Mouse (Mus musculus): ENCODE data around the gene Rbm18. TPM values are rescaled to one million over a fixed set of nuclear protein-coding genes. Genes with fewer than 3 reads are reported as not detected.
A peak's percentile ranks its signal among the peaks of the same experiment; 100 is the strongest.
"Not testable (repeated sequence)": the region's sequence is repeated elsewhere in the genome, so short reads cannot be mapped to it uniquely, and the experiment has no call there.

Gene Rbm18
- 10 to 100 TPM; 53.2 to 55.2 TPM for total RNA-seq (2021)
- long read RNA-seq, experiment 1, transcript Rbm18-203 (6 exons, 714 nt): minor isoform, 6 of 140 reads
- long read RNA-seq, experiment 1, transcript Rbm18-202 (5 exons, 781 nt): minor isoform, 6 of 140 reads
- long read RNA-seq, experiment 1, transcript Rbm18-201 (6 exons, 2,617 nt): major isoform, 120 of 140 reads
- long read RNA-seq, experiment 1, partial matches to known transcripts: 1 of 140 reads
- long read RNA-seq, experiment 1, other reads (novel, unspliced or antisense): 7 of 140 reads
- long read RNA-seq, experiment 2, transcript Rbm18-202 (5 exons, 781 nt): minor isoform, 10 of 110 reads
- long read RNA-seq, experiment 2, transcript Rbm18-201 (6 exons, 2,617 nt): major isoform, 88 of 110 reads
- long read RNA-seq, experiment 2, partial matches to known transcripts: 2 of 110 reads
- long read RNA-seq, experiment 2, other reads (novel, unspliced or antisense): 10 of 110 reads

DNA sequence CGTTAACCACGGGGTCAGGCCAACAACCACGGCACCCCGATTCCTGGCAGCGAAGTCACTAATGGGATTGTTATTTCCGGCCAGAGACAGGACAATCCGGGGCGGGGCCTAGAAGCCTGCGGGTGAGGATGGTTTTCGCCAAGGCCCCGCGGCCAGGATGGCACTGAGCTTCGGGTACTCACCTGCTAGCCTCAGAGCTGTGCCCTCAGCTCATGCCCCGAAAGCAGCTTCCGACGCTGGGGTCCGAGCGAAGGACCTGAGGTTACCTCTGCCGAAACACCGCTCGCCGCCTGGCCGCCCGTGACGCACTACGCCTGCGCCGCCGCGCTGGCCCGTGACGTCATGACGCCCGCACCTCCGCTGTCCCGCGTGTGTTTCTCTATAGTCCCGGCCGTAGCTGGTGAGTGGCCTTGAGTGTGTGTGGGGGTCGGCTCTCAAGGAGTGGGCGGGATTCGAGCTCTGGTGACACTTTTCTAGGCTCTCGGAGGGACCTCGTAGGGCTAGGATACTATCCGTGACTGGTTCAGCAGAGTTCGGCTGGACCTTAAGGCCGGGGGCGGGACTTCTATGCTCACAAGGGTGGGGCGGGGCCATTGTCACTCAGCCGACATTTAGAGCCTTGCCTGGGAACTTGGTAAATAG lies at the start of gene Rbm18, which contains the start of gene Mrrf:
Gene Rbm18, minus strand, starts transcription at position 474 of the 642 bp plus-strand sequence.
Gene Mrrf, plus strand, starts transcription at position 90 of the 642 bp plus-strand sequence.
- DNase-seq (ENCODE audit: low spot score in 2 of 2): peak; percentile 89 to 92
- intact Hi-C loops (cut with DNase I): loop anchor here (5.0 kb wide), 1 partner anchor 76 kb away; no protein-coding TSS in a partner anchor

DNA sequence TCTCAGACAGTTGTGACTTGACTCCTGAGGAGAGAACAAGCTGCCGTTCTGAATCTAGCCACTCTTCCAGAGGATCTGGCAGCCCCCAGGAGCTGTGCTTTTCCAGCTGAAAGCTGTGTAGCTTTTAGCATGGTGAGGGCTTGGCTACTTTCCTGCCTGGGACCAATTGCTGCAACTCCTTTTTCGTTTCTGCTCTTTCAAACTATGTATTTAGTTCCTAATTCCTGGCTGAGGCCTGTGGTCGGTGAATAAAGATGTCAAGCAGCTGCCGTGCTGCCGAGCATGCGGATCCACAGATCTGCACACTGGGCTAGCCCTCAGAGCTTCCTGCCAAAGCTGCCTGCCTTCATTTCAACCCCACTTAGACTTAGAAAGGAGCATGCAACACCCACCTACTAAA lies 48.3 kb upstream of the Rbm18 start:
- intact Hi-C loops (cut with DNase I): no loop called here

DNA sequence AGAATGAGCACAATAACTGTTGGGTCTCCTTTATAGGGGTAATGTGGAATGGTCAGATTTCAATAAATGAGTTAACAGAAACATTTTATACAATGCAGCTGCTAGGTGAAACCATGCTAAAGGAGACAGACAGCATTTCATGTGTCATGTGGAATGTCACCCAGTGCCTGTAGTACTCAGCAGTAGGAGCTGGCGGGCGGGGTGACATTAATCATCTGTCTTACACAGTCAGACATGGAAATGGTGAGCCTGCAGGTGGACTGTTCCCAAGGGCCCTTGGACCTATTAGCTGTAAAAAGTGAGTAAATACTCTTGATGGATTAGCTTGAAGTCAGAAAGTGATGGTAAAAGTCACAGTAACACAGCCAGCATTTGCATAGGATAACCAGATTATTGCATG lies 47.6 kb upstream of the Rbm18 start:
- intact Hi-C loops (cut with DNase I): no loop called here
- DNase-seq (ENCODE audit: low spot score in 2 of 2): no peak

More for the DNA sequence above, 48.3 kb upstream of the Rbm18 start:
- DNase-seq (ENCODE audit: low spot score in 2 of 2): peak in 1 of 2 experiments; percentile 16

DNA sequence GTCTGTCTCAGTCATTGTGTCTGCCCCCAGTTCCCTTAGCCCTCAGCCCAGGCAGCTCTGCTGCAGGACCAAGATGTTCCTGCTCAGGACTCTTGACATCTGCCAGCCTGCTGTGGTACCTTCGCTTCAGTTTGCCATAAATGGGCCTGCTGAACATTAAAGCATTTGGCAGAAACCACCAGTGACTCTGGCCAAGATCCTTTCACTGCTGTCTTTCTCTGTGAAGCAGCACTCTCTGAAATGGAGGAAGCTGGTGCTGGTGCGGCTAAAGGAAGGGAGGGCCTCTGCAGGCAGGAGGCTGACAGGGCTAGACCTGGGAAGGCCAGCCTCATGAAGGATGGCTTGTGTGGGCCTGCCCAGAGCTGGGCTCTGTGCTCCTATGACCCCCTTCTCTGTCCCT lies 46.7 kb upstream of the Rbm18 start:
- peak in 1 of 2 experiments; percentile 26 for DNase-seq (ENCODE audit: low spot score in 2 of 2)
- intact Hi-C loops (cut with DNase I): no loop called here

DNA sequence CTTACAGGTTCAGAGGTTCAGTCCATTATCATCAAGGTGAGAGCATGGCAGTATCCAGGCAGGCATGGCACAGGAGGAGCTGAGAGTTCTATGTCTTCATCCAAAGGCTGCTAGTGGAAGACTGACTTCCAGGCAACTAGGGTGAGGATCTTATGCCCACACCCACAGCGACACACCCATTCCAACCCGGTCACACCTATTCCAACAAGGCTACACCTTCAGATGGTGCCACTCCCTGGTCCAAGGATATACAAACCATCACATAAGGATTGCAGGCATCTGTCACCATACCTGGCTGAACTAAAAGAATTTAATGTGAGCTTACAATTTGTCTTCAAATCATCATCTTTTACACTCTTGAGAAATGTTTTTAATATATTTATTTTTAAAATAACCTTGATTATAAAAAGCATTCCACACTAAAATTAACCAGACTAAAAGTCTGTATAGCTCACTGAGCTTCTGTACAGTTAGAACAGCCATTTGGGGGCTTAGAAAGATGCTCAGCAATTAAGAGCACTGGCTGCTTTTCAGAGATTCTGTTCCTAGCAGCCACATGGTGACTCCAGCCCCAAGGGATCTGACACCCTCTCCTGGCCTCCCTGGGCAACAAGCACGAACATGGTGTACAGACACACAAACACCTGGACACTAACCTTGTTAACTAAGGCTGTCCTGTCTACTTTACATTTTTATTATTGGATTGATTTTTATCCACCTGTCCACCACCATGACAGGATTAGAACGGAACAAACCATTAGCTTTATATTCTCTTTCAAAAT lies 45.2 kb upstream of the Rbm18 start:
- intact Hi-C loops (cut with DNase I); DNase-seq (ENCODE audit: low spot score in 2 of 2): not testable (repeated sequence)

DNA sequence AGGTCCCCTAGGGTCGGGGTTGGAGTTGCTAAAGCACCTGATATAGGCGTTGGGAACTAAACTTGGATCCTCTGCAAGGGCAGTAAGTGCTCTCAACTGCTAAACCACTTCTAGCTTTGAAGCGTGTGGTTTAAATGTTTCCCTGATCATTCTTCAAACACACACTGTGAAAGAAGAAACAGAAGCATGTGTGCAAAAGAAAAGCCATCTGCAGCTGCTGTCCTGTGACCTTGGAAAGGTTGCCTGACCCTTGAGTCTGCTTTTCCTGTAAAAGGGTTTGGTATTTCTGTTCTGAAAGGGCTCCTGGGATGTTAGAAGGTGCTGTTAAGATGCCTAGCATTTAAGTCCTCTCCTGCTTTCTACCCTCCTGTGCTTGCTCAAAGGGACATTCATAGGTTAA lies 42.9 kb upstream of the Rbm18 start:
- intact Hi-C loops (cut with DNase I): no loop called here
- DNase-seq (ENCODE audit: low spot score in 2 of 2): no peak

DNA sequence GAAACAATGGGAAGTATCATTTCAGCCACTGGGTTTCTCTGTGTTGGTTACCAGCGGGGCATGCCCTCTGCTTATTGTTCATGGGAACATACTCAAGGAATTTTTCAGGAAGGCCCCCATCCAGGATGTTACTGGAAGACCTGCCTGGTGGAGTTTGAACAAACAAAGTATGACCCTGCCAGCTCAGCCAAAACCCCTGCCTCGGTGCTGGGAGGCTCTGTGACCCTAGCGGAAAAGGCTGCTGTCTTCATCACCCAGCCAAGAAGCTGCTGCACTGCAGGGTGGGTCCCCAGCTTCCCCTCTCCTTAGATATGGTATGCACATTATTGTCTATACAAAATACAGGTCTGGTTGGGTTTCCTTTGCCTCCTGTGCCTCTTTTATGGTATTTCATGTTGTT lies 36.0 kb upstream of the Rbm18 start:
- intact Hi-C loops (cut with DNase I): no loop called here
- DNase-seq (ENCODE audit: low spot score in 2 of 2): no peak

DNA sequence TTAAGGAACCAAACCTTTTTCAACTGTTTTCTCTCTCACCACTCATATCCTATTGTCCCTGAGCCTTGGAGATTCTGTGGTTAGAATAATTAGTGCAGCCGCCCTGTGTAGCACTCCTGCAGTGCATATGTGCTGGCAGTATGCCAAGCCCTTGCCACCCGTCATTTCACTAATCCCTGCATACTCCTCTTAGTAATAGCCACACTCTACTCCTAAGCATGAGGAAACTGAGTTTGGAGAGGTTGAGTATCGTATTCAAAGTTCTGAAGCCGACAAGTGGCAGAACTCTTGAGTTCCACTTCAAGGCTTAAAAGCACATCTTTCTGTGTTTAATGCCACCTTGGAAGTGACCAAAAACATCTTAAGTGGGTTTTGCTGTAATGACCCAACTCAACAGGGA lies 35.6 kb upstream of the Rbm18 start:
- no peak for DNase-seq (ENCODE audit: low spot score in 2 of 2)
- intact Hi-C loops (cut with DNase I): no loop called here

DNA sequence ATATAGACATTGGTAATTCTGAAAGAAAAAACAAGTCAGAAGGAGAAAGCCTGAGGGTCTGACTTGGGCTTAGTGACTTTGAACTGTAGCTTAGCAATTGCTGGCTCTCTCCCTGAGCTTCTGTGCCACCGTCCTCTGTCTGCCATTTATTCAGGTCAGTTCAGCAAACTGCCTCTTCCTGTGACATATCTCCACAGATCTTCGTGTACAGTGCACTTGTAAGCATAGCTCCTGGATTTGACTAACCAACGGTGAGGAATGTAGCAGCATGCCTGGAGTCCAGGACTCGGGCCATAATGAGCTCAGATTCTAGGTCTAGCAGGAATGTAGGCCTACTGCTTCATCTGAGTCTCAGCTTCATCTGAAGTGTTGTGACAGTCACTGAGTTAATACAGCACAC lies 32.6 kb upstream of the Rbm18 start:
- DNase-seq (ENCODE audit: low spot score in 2 of 2): no peak
- intact Hi-C loops (cut with DNase I): no loop called here

DNA sequence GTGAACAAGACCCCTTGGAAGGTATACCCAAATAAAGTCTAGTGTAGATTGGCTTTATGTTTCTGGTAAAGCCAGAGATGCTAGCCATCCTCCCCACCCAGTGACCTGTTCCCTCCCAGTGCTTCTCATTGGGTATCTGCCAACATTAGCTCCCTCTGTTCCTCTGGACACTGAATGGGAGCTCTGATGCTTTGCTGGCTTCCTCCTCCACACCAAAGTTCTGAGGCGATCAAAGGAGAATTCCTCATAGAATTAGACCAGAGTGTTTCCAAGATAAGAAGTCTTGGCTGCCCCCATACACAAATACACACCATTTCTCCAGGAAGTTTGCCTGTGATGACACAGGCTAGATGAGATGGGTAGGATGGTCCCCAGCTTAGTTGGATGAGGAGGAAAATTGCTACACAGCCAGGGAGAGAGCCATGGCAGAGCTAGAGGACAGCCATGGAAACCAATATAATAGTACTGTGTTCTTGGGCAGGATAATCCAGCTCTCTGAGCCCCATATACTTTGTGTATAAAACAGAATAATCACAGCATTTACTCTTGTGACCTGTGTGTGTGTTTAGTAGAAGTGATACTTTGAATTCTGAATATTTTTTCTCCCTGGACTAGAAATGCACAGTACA lies 31.5 kb upstream of the Rbm18 start:
- intact Hi-C loops (cut with DNase I): no loop called here

DNA sequence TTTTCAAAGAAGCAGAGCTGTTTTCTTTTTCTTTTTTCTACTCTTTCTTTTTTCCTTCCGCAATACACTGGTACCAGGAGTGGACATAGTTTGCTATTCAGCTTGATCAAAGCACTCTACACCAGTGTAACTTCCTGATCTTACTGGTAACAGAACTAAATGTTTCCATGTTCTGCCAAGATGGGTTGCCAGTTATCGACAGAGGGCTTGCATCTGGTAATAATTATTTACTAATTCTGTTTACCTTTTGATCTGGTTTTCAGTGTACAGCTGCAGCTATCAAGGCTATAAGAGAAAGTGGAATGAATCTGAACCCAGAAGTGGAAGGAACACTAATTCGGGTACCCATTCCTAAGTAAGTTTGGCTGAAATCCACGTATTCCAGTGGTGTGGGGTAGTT lies 22.8 kb upstream of the Rbm18 start:
- no peak for DNase-seq (ENCODE audit: low spot score in 2 of 2)
- intact Hi-C loops (cut with DNase I): no loop called here

More for the DNA sequence above, 31.5 kb upstream of the Rbm18 start:
- DNase-seq (ENCODE audit: low spot score in 2 of 2): no peak

DNA sequence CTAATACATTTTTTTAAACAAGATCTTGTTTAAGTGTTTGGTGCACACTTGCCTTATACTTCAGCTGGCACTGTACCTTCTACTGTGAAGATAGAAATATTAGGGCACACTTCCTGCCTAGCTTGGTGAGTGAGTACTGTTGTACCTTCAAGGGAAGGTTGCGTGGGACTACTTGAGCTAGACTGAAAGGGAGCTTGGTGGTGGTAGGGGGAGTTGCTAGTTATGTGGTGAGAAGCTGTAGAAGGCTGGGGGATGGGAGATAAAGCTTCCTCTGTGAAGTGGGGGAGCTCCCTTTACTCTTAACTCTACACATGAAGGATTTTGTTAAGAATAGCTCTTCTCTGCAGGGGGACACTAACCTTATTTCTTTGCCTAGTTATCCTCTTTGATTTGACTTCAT lies 20.9 kb upstream of the Rbm18 start:
- no peak for DNase-seq (ENCODE audit: low spot score in 2 of 2)
- intact Hi-C loops (cut with DNase I): no loop called here

DNA sequence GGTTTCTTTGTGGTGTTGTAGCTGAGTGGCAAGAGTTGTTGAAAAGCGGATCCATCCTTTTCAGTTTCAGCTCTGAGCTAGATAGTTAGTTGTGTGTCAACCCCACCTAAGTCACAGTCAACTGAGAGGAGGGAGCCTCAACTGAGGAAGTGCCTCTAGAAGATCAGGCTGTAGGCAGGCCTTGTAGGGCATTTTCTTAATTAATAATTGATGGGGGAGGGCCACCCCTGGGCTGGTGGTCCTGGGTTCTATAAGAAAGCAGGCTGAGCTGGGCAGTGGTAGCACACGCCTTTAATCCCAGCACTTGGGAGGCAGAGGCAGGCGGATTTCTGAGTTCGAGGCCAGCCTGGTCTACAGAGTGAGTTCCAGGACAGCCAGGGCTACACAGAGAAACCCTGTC lies 15.8 kb upstream of the Rbm18 start:
- DNase-seq (ENCODE audit: low spot score in 2 of 2); intact Hi-C loops (cut with DNase I): not testable (repeated sequence)

DNA sequence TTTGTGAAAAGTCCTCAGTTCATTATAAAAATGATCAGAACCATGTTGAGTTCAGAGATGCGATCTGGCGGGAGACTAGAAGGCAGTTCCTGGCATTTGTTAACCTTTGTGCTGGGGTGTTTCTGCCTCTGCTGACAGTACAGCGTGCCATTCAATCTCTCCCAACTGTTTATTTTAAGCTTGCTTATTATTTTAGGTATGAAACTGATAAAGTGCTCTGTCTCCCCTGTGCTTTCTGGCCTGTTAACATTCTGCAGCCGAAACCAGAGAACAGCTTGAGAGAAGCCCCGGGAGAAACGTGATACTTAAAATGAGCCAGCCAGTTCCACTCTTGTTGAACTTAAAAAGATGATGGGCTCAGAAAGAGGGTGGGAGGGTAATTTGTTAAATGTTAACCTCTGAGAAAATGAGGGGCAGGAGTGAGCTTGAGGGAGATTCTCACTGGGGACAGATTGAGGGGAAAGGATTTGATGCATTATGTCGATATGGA lies 12.3 kb upstream of the Rbm18 start:
- intact Hi-C loops (cut with DNase I): no loop called here

DNA sequence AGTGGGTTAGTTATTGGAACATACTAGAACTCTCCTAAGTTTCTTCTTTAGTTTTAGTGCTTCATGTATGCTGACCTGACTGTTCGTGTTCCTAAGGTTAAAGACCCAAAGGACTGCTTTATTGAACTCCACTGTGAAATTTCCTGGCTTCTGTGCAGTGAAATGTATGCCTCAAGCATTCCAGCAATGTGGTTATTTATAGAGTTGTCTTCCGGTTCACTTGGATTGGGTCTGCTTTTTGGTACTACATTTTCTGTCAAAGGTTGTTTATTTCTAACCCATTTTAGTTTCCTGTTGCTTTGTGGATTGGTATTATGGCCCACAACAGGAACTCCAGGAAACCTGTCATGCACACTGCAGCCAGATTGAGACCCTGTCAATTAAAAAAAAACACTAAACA lies 2.5 kb upstream of the Rbm18 start:
- no peak for DNase-seq (ENCODE audit: low spot score in 2 of 2)
- intact Hi-C loops (cut with DNase I): loop anchor here (5.0 kb wide), 1 partner anchor 73 kb away; no protein-coding TSS in a partner anchor

More for the DNA sequence above, 12.3 kb upstream of the Rbm18 start:
- DNase-seq (ENCODE audit: low spot score in 2 of 2): no peak

DNA sequence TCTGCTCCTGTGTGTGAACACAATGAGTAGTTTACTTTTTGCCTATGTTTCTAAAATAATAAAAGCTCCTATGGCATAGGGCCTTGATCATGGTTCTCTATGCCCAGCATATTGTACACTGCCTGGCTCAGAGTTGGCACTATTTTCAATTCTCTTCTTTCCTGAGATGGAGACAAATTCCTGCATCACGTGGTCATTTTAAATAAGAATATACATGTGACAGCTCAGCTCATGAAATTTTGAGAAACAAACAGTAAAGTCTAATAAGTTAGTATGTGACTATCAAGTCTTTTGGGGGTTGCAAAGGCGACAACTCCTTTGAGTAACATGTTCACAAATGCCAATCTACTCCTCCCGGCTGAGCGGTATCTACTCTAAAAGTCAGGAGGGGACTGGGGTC lies 686 bp downstream of the Rbm18 start:
- intact Hi-C loops (cut with DNase I): loop anchor here (5.0 kb wide), 1 partner anchor 76 kb away; no protein-coding TSS in a partner anchor
- DNase-seq (ENCODE audit: low spot score in 2 of 2): peak in 1 of 2 experiments; percentile 16

DNA sequence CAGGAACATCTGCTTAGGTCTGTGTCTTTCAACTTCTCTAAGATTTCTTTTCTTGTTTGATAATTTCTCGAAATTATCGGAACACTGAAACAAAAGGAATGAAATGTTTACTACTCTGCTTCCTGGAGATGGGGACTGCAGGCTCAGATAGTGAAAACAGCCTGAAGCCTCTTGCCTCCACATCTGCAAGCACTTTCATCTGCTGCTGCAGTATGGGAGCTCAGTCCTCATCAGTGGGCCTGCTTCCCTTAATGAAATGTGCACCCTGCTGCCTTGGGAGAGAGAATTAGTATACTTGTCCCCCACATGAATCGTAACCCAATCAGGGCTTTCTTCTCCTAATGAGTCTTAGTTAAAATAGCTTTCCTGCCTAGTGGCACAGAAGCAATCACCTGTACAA lies 7.5 kb downstream of the Rbm18 start:
- intact Hi-C loops (cut with DNase I): no loop called here

DNA sequence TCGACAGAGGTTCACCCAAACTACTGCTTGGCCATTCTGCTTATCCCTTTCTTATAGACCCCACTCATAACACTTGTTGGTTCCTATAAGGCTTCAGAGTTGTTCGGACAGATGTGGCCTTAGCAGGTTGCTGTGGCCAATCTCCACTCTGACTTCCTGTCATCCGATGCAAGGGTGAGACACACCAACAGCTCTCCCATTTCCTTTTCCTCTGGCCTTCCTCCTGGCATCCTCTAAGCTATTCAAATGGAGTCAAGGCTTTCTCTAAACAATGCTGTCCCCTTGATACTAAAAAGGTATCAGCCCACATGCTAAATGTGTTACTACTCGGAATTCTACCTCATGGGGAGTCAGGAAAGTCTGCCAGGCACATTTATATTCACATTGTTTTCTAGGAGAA lies 8.6 kb downstream of the Rbm18 start:
- DNase-seq (ENCODE audit: low spot score in 2 of 2): no peak
- intact Hi-C loops (cut with DNase I): no loop called here

More for the DNA sequence above, 7.5 kb downstream of the Rbm18 start:
- no peak for DNase-seq (ENCODE audit: low spot score in 2 of 2)

DNA sequence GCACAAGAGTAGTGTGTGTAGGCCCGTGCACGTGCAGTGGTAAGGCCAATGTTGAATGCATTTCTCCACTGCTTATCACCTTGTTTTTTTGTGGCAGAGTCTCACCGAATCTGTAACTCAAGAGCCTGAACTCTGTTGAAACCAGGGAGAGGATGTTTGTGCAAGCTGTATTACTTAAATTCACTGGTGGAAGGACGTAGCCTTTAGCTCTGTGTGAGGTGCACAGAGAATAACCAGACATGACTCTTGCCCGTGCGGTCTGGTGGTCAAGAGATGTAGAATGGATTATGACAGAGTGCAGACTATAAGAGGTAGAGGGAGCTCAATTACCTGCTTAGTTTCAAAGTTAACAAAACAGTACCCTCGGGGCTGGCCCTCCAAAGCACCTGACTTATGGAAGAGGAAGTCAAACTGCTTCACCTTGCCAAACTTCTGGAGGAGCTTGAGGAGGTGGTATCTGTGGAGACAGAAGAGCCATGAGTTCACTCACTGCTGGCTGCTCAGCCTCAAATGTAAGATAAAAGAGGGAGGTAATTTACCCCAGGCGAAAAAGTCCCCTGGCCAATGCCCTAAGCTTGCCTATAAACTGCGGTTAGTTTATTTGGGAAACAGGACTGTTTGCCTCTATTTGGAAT lies 9.7 kb downstream of the Rbm18 start:
- DNase-seq (ENCODE audit: low spot score in 2 of 2): no peak
- intact Hi-C loops (cut with DNase I): no loop called here
